Mouse (Mus musculus): ENCODE data around the gene Lgmn. TPM values are rescaled to one million over a fixed set of nuclear protein-coding genes. Genes with fewer than 3 reads are reported as not detected.
A peak's percentile ranks its signal among the peaks of the same experiment; 100 is the strongest.

Gene Lgmn
- polyA plus RNA-seq (2015; fragmentation: Nextera tagmentation; extraction: Ambion mirVana), result 81.3 and 84.8 TPM in 2 replicates

- under 1% methylated on average over 28 of the region's 28 CpGs for WGBS
- Histone ChIP-seq H3K27ac (peak within 1 kb of the TSS; percentile 52; the same call in 1 of the 2 replicates), H3K9ac (peak within 1 kb of the TSS; percentile 68)
Measured at GRCm38 (mm10) chr12:102439632-102440023, at the start of gene Lgmn. Lgmn (minus strand) TSS chr12:102439813.

GRCm38 (mm10) chr12:102484946-102485345, 45.3 kb upstream of the Lgmn start:
- no peak overlapping the region for H3K4me2 ChIP-seq (replicated peaks)
- no peaks in the 10 kb centered on the region for H3K27me3 ChIP-seq
- H3K36me3 ChIP-seq, result peaks cover 78% of the 10 kb centered on the region
- ATAC-seq (ENCODE audit: low FRiP score, low read depth), result no peak
- H3K4me3 ChIP-seq, result no peak overlapping the region
- no peaks in the 10 kb centered on the region for H3K9me3 ChIP-seq
- no peak overlapping the region for H3K27ac ChIP-seq
- H3K4me1 ChIP-seq, result no peaks in the 10 kb centered on the region
- no peak overlapping the region for H3K9ac ChIP-seq
- 61% methylated on average over 3 of the region's 3 CpGs for WGBS

More at GRCm38 (mm10) chr12:102439632-102440023, at the start of gene Lgmn:
- peak within 1 kb of the TSS; percentile 68 for H3K4me3 ChIP-seq
- H3K27me3 ChIP-seq, result no peaks in the 10 kb centered on the region
- no peaks in the 10 kb centered on the region for H3K36me3 ChIP-seq
- no peaks in the 10 kb centered on the region for H3K9me3 ChIP-seq
- H3K4me2 ChIP-seq (replicated peaks), result peak within 1 kb of the TSS; percentile 71
- ATAC-seq (ENCODE audit: low FRiP score, low read depth), result peak; percentile 100
- H3K4me1 ChIP-seq, result peaks cover 16% of the 10 kb centered on the region

- 90% methylated on average over 4 of the region's 4 CpGs for WGBS
- Histone ChIP-seq H3K9me3 (no peaks in the 10 kb centered on the region), H3K27me3 (no peaks in the 10 kb centered on the region), H3K36me3 (peaks cover 78% of the 10 kb centered on the region), H3K4me2 (replicated peaks) (no peak overlapping the region), H3K9ac (no peak overlapping the region), H3K4me1 (no peaks in the 10 kb centered on the region), H3K27ac (no peak overlapping the region), H3K4me3 (no peak overlapping the region)
- ATAC-seq (ENCODE audit: low FRiP score, low read depth), result no peak
Measured at GRCm38 (mm10) chr12:102480481-102480880, 40.9 kb upstream of the Lgmn start.

- 92% methylated on average over 7 of the region's 7 CpGs for WGBS
- Histone ChIP-seq H3K27me3 (no peaks in the 10 kb centered on the region), H3K4me3 (no peak overlapping the region), H3K9me3 (no peaks in the 10 kb centered on the region), H3K4me1 (peaks cover 7% of the 10 kb centered on the region), H3K36me3 (peaks cover 57% of the 10 kb centered on the region), H3K4me2 (replicated peaks) (no peak overlapping the region), H3K27ac (no peak overlapping the region), H3K9ac (no peak overlapping the region)
- no peak for ATAC-seq (ENCODE audit: low FRiP score, low read depth)
Measured at GRCm38 (mm10) chr12:102474411-102474810, 34.8 kb upstream of the Lgmn start.

- Histone ChIP-seq H3K9ac (peak within 1 kb of the TSS; percentile 84), H3K27ac (0 out of 2 replicates have a peak within 1 kb of the TSS, but pooled peaks have one; percentile 48), H3K4me3 (peak within 1 kb of the TSS; percentile 82), H3K36me3 (peaks cover 19% of the 10 kb centered on the region), H3K27me3 (no peaks in the 10 kb centered on the region), H3K4me2 (replicated peaks) (peak within 1 kb of the TSS; percentile 82), H3K9me3 (no peaks in the 10 kb centered on the region), H3K4me1 (peaks cover 7% of the 10 kb centered on the region)
- under 1% methylated on average over 84 of the region's 86 CpGs for WGBS
- ATAC-seq (ENCODE audit: low FRiP score, low read depth), result peak; percentile 99
Measured at GRCm38 (mm10) chr12:102468894-102469764, 29.5 kb upstream of the Lgmn start, which contains the start of gene Golga5. Golga5 (plus strand) TSS chr12:102469135.

- 78% methylated on average over 1 of the region's 1 CpGs for WGBS
- Histone ChIP-seq H3K36me3 (peaks cover 12% of the 10 kb centered on the region), H3K9ac (no peak overlapping the region), H3K4me3 (no peak overlapping the region), H3K9me3 (no peaks in the 10 kb centered on the region), H3K4me2 (replicated peaks) (no peak overlapping the region), H3K27ac (no peak overlapping the region), H3K4me1 (peaks cover 7% of the 10 kb centered on the region), H3K27me3 (no peaks in the 10 kb centered on the region)
- no peak for ATAC-seq (ENCODE audit: low FRiP score, low read depth)
Measured at GRCm38 (mm10) chr12:102468136-102468535, 28.5 kb upstream of the Lgmn start.

GRCm38 (mm10) chr12:102464650-102465049, 25.0 kb upstream of the Lgmn start:
- ATAC-seq (ENCODE audit: low FRiP score, low read depth), result no peak
- no peak overlapping the region for H3K4me3 ChIP-seq

GRCm38 (mm10) chr12:102461177-102461576, 21.6 kb upstream of the Lgmn start:
- 70% methylated on average over 5 of the region's 5 CpGs for WGBS
- no peaks in the 10 kb centered on the region for H3K27me3 ChIP-seq
- H3K9ac ChIP-seq, result no peak overlapping the region
- no peaks in the 10 kb centered on the region for H3K4me1 ChIP-seq
- H3K27ac ChIP-seq, result no peak overlapping the region
- no peak overlapping the region for H3K4me2 ChIP-seq (replicated peaks)
- no peaks in the 10 kb centered on the region for H3K36me3 ChIP-seq
- no peaks in the 10 kb centered on the region for H3K9me3 ChIP-seq
- H3K4me3 ChIP-seq, result no peak overlapping the region
- no peak for ATAC-seq (ENCODE audit: low FRiP score, low read depth)

More at GRCm38 (mm10) chr12:102464650-102465049, 25.0 kb upstream of the Lgmn start:
- Histone ChIP-seq H3K27ac (no peak overlapping the region), H3K36me3 (no peaks in the 10 kb centered on the region), H3K4me1 (peaks cover under 1% of the 10 kb centered on the region; the same call in 1 of the 2 replicates), H3K4me2 (replicated peaks) (no peak overlapping the region), H3K9me3 (no peaks in the 10 kb centered on the region), H3K27me3 (no peaks in the 10 kb centered on the region), H3K9ac (no peak overlapping the region)
- WGBS, result 59% methylated on average over 4 of the region's 4 CpGs

- H3K9me3 ChIP-seq, result no peaks in the 10 kb centered on the region
Measured at GRCm38 (mm10) chr12:102460014-102460413, 20.4 kb upstream of the Lgmn start.

GRCm38 (mm10) chr12:102456467-102457193, 17.0 kb upstream of the Lgmn start:
- no peaks in the 10 kb centered on the region for H3K9me3 ChIP-seq
- H3K4me1 ChIP-seq, result peaks cover 5% of the 10 kb centered on the region; the same call in 1 of the 2 replicates
- ATAC-seq (ENCODE audit: low FRiP score, low read depth), result no peak
- no peak overlapping the region for H3K27ac ChIP-seq
- H3K36me3 ChIP-seq, result no peaks in the 10 kb centered on the region
- no peak overlapping the region for H3K4me2 ChIP-seq (replicated peaks)
- H3K9ac ChIP-seq, result no peak overlapping the region
- H3K4me3 ChIP-seq, result no peak overlapping the region
- H3K27me3 ChIP-seq, result no peaks in the 10 kb centered on the region
- WGBS, result 72% methylated on average over 7 of the region's 7 CpGs

More at GRCm38 (mm10) chr12:102460014-102460413, 20.4 kb upstream of the Lgmn start:
- no peak for ATAC-seq (ENCODE audit: low FRiP score, low read depth)
- no peaks in the 10 kb centered on the region for H3K4me1 ChIP-seq
- H3K27ac ChIP-seq, result no peak overlapping the region
- H3K4me3 ChIP-seq, result no peak overlapping the region
- no peak overlapping the region for H3K9ac ChIP-seq
- H3K4me2 ChIP-seq (replicated peaks), result no peak overlapping the region
- 68% methylated on average over 5 of the region's 5 CpGs for WGBS
- H3K27me3 ChIP-seq, result no peaks in the 10 kb centered on the region
- no peaks in the 10 kb centered on the region for H3K36me3 ChIP-seq

- Histone ChIP-seq H3K36me3 (no peaks in the 10 kb centered on the region), H3K27me3 (no peaks in the 10 kb centered on the region), H3K9ac (no peak overlapping the region), H3K9me3 (no peaks in the 10 kb centered on the region), H3K4me1 (peaks cover 9% of the 10 kb centered on the region), H3K27ac (no peak overlapping the region), H3K4me3 (no peak overlapping the region), H3K4me2 (replicated peaks) (no peak overlapping the region)
- 12% methylated on average over 6 of the region's 6 CpGs for WGBS
- no peak for ATAC-seq (ENCODE audit: low FRiP score, low read depth)
Measured at GRCm38 (mm10) chr12:102453581-102453980, 14.0 kb upstream of the Lgmn start.
